Mouse (Mus musculus): Measurements from ENCODE around the gene Omt2b.

DNA sequence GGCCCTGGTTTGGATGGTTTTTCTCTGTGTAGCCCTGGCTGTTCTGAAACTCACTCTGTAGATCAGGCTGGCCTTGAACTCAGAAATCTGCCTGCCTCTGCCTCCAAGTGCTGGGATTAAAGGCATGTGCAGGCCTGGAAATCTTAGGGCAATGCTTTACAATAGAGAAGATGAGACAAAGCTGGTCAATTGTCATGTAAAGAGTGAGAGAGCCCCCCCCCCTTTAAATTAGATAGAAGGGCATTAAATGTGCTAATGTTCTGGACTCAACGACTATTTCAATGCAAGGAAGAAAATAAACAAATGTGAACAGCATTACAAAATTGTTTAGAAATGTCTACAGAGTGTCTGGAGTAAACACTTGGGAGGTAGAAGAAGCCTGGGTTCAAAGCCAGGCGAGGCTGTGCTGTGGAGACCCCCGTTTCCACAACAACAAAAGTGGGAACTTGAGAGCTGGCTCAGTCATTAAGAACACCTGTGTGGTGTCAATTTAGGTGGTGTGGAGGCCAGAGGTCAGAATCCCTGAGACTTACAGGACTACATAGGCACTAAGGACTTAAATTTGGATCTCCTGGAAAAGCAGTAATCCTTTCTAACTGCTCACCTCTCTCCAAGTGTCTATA is 41.4 kb downstream of the Omt2b start:
- no peak for TF ChIP-seq CTCF (IDR thresholded peaks at IDR 0.05; ENCODE audit: borderline replicate concordance, insufficient read depth, low read depth, low read length)
- TF ChIP-seq POLR2A (IDR thresholded peaks at IDR 0.05; ENCODE audit: borderline replicate concordance, insufficient read depth, low read length): no peak
